Mouse (Mus musculus) liver, embryonic 14.5 days (tissue): ENCODE results near the gene Rfxank. TPM values are rescaled to one million over a fixed set of nuclear protein-coding genes. Genes with fewer than 3 reads are reported as not detected.

ENCODE experiments used
- ATAC-seq: fragments of 200-750 bp; cut with Nextera tagmentation; 2 replicates; pipeline ENCODE4 v1.8.0; 2017; ENCODE audit warnings: moderate number of reproducible peaks, mild to moderate bottlenecking, moderate library complexity; ENCODE audit not compliant: insufficient read depth
- DNase-seq, 3 experiments: peaks; one replicate each; pipeline ENCODE4 v3.0.0-alpha.2; 2012 to 2013; ENCODE audit warnings: low read depth in 3 of 3, low spot score in 3 of 3
- H3K27ac ChIP-seq: fragments of 300-500 bp; sonication (generic); 2 replicates; pipeline ENCODE4 v1.5.1; 2014; ENCODE audit warnings: moderate library complexity, mild to moderate bottlenecking, control low read depth, inconsistent platforms
- H3K27me3 ChIP-seq: fragments of 300-500 bp; sonication (generic); 2 replicates; pipeline ENCODE4 v1.6.1; 2014; ENCODE audit warnings: mild to moderate bottlenecking, low read length, moderate library complexity; ENCODE audit not compliant: control insufficient read depth, insufficient read depth
- H3K36me3 ChIP-seq: fragments of 300-500 bp; sonication (generic); replicated peaks from 2 replicates; pipeline ENCODE4 v1.6.1; 2014; ENCODE audit warnings: low read depth; ENCODE audit not compliant: control insufficient read depth, insufficient read depth
- H3K4me1 ChIP-seq, 2 experiments: fragments of 200-500 bp in 1 of 2; fragments of 300-500 bp in 1 of 2; sonication (generic) in 1 of 2; replicated peaks; 2 replicates each; pipeline ENCODE4 v1.6.1; 2012 to 2014; ENCODE audit warnings: antibody characterized with exemption in 1 of 2, inconsistent platforms in 1 of 2, low read length in 1 of 2; ENCODE audit not compliant: control insufficient read depth in 2 of 2, insufficient read depth in 2 of 2
- H3K4me2 ChIP-seq: fragments of 300-500 bp; sonication (generic); 2 replicates; pipeline ENCODE4 v1.6.1; 2014; ENCODE audit warnings: low read depth, mild to moderate bottlenecking, control low read depth, moderate library complexity
- H3K4me3 ChIP-seq, 2 experiments: fragments of 200-500 bp in 1 of 2; fragments of 300-500 bp in 1 of 2; sonication (generic) in 1 of 2; 2 replicates each; pipeline ENCODE4 v1.5.1; 2012 to 2014; ENCODE audit warnings: low read depth in 2 of 2, low read length in 2 of 2, mild to moderate bottlenecking in 2 of 2, control low read depth in 1 of 2, inconsistent platforms in 1 of 2, moderate library complexity in 1 of 2; ENCODE audit not compliant: insufficient read depth in 1 of 2
- H3K9ac ChIP-seq: fragments of 300-500 bp; sonication (generic); replicated peaks from 2 replicates; pipeline ENCODE4 v1.6.1; 2014; ENCODE audit warnings: mild to moderate bottlenecking, control low read depth, moderate library complexity
- H3K9me3 ChIP-seq: fragments of 300-500 bp; sonication (generic); 2 replicates; pipeline ENCODE4 v1.6.1; 2016; ENCODE audit warnings: low read length, mixed read lengths; ENCODE audit not compliant: control insufficient read depth
- CTCF ChIP-seq: IDR thresholded peaks from 2 replicates; pipeline ENCODE4 v1.5.1; 2016; ENCODE audit warnings: antibody characterized with exemption, low read depth, control low read depth
- EP300 ChIP-seq: IDR thresholded peaks from 2 replicates; pipeline ENCODE4 v1.6.1; 2016; ENCODE audit warnings: antibody characterized with exemption, low read depth
- WGBS: fragments of 180-500 bp; shearing (Covaris S2); extraction: QIAGEN DNeasy Blood & Tissue Kit; methylation state at CpG from one replicate; pipeline ENCODE4 v1.1.7; 2014; ENCODE audit not compliant: insufficient replicate concordance; 5-methylcytosine and 5-hydroxymethylcytosine counted together
- polyA plus RNA-seq, 2 experiments: library from polyadenylated mRNA; depleted of rRNA in 1 of 2; stranded (reverse) in 1 of 2; unstranded in 1 of 2; fragments of >200 nt; fragmentation: Nextera tagmentation in 1 of 2; extraction: Ambion mirVana in 1 of 2; gene quantifications; 2 replicates each; pipeline versions ENCODE4 v1.2.1 to v1.2.3; 2012 to 2014

Gene Rfxank
- polyA plus RNA-seq, 2 experiments = 6.1 to 6.4 TPM

- WGBS = 56% methylated on average over 2 of the region's 2 CpGs
- ATAC-seq (no peak), DNase-seq (no peak)
- Histone ChIP-seq H3K4me2 (no peak overlapping the region), H3K27ac (no peak overlapping the region), H3K9ac (no peak overlapping the region), H3K4me3 (no peak overlapping the region), H3K9me3 (no peaks in the 10 kb centered on the region), H3K27me3 (peaks cover 54% of the 10 kb centered on the region), H3K4me1 (no peaks in the 10 kb centered on the region), H3K36me3 (no peaks in the 10 kb centered on the region)
- TF ChIP-seq EP300 (no peak), CTCF (no peak)
These were observed 28.5 kb downstream of the Rfxank start for GRCm38 (mm10) chr8:70110451-70110850.

DNA sequence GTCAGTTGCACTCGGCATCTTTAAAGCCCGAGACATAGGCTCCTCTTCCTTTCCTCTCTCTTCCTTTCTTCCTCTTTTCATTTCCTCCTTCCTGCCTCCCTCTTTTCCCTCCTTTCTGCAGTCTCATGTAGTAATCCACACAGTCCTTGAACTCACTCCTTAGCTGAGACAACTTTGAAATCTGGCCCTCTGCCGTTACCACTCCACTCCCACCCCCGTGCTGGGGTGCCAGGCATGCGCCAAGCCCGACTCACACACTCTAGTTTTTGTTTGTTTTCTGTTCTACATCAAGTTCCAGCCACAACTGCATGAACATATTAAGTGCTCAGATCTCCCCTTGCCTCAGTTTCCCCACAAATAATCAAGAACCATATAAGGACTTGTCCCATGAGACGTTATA, 34.0 kb downstream of the Rfxank start:
- TF ChIP-seq EP300 = no peak
- TF ChIP-seq CTCF = no peak
- H3K4me2 ChIP-seq = no peak overlapping the region

GRCm38 (mm10) chr8:70104506-70104905, 34.4 kb downstream of the Rfxank start:
- no peaks in the 10 kb centered on the region for H3K9me3 ChIP-seq
- H3K9ac ChIP-seq = no peak overlapping the region
- H3K4me1 ChIP-seq = no peaks in the 10 kb centered on the region
- H3K4me2 ChIP-seq = no peak overlapping the region
- no peaks in the 10 kb centered on the region for H3K36me3 ChIP-seq
- H3K4me3 ChIP-seq = no peak overlapping the region
- DNase-seq = peak in 1 of 3 experiments; percentile 14
- H3K27ac ChIP-seq = no peak overlapping the region
- H3K27me3 ChIP-seq = no peaks in the 10 kb centered on the region; the same call in 1 of the 2 replicates
- TF ChIP-seq EP300 (no peak), CTCF (peak; percentile 87)
- no peak for ATAC-seq
- WGBS = 13% methylated on average over 6 of the region's 6 CpGs

More for the DNA sequence above, 34.0 kb downstream of the Rfxank start:
- H3K27me3 ChIP-seq = no peaks in the 10 kb centered on the region; the same call in 1 of the 2 replicates
- H3K27ac ChIP-seq = no peak overlapping the region
- H3K9me3 ChIP-seq = no peaks in the 10 kb centered on the region
- no peak for DNase-seq
- no peaks in the 10 kb centered on the region for H3K36me3 ChIP-seq
- H3K4me3 ChIP-seq = no peak overlapping the region
- 62% methylated on average over 7 of the region's 7 CpGs for WGBS
- H3K9ac ChIP-seq = no peak overlapping the region
- no peak for ATAC-seq
- no peaks in the 10 kb centered on the region for H3K4me1 ChIP-seq

- H3K36me3 ChIP-seq = no peaks in the 10 kb centered on the region
- no peaks in the 10 kb centered on the region for H3K9me3 ChIP-seq
- TF ChIP-seq EP300 (no peak), CTCF (no peak)
- H3K4me1 ChIP-seq = no peaks in the 10 kb centered on the region
- WGBS = 62% methylated on average over 8 of the region's 8 CpGs
- no peak overlapping the region for H3K27ac ChIP-seq
- H3K4me3 ChIP-seq = no peak overlapping the region
- ATAC-seq (no peak), DNase-seq (no peak)
- no peaks in the 10 kb centered on the region for H3K27me3 ChIP-seq
- no peak overlapping the region for H3K4me2 ChIP-seq
- no peak overlapping the region for H3K9ac ChIP-seq
These were observed 38.7 kb downstream of the Rfxank start for GRCm38 (mm10) chr8:70100241-70100640.

- no peak overlapping the region for H3K4me3 ChIP-seq
- no peaks in the 10 kb centered on the region for H3K9me3 ChIP-seq
- DNase-seq (no peak), ATAC-seq (no peak)
- no peak overlapping the region for H3K9ac ChIP-seq
- no peaks in the 10 kb centered on the region for H3K27me3 ChIP-seq
- H3K27ac ChIP-seq = no peak overlapping the region
- TF ChIP-seq CTCF = no peak
- no peak for TF ChIP-seq EP300
- 58% methylated on average over 8 of the region's 8 CpGs for WGBS
- H3K4me2 ChIP-seq = no peak overlapping the region
- no peaks in the 10 kb centered on the region for H3K4me1 ChIP-seq
- H3K36me3 ChIP-seq = no peaks in the 10 kb centered on the region
These were observed 39.7 kb downstream of the Rfxank start for GRCm38 (mm10) chr8:70099276-70099675.
